Mouse (Mus musculus): ENCODE results near the gene Aup1. TPM values are rescaled to one million over a fixed set of nuclear protein-coding genes. Genes with fewer than 3 reads are reported as not detected.

The Aup1 gene
- polyA plus RNA-seq, 1 experiment from 2014 or later, result 182 TPM

DNA sequence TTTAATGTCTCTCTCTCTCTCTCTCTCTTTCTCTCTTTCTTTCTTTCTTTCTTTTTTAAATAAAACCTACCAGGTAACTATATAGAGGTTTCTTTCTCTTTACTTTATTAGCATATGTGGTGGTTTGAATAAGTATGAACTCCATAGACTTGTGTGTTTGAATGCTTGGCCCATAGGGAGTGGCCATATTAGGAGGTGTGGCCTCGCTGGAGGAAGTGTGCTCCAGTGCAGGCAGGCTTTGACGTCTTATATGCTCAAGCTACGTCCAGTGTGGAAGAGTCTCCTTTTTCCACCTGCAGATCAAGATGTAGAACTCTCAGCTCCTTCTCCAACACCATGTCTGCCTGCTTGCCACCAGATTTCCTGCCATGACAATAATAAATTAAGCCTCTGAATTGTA, 35.3 kb upstream of the Aup1 start:
- Histone ChIP-seq H3K9me3 (no peaks in the 10 kb centered on the region), H3K4me1 (no peaks in the 10 kb centered on the region), H3K4me2 (no peak overlapping the region), H3K36me3 (replicated peaks) (no peaks in the 10 kb centered on the region), H3K27ac (no peak overlapping the region), H3K9ac (no peak overlapping the region), H3K4me3 (no peak overlapping the region), H3K27me3 (replicated peaks) (no peaks in the 10 kb centered on the region)
- no peak for ATAC-seq (replicated peaks)
- 67% methylated on average over 3 of the region's 3 CpGs for WGBS

DNA sequence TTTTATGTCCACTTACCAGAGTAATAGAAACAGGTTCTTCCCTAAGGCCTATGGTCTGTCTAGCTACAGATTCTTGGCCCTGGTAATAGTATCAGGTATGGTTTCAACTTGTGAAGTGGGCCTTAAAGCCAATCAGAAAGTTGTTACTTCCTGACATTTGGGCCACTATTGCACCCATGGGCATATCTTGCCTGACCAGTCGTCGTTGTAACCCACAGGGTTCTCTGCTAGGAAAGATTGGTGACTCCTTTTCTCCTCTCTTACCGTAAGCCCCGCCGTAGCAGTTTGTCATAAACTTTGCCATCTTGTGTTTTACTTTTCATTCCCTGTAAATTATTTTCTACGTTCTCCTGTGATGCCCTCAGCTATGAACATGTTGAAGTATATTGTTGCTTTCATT, 34.2 kb upstream of the Aup1 start:
- Histone ChIP-seq H3K4me2 (no peak overlapping the region), H3K4me3 (no peak overlapping the region), H3K4me1 (no peaks in the 10 kb centered on the region), H3K27me3 (replicated peaks) (no peaks in the 10 kb centered on the region), H3K27ac (no peak overlapping the region), H3K9ac (no peak overlapping the region), H3K9me3 (no peaks in the 10 kb centered on the region), H3K36me3 (replicated peaks) (no peaks in the 10 kb centered on the region)
- 89% methylated on average over 6 of the region's 6 CpGs for WGBS
- ATAC-seq (replicated peaks), result no peak

DNA sequence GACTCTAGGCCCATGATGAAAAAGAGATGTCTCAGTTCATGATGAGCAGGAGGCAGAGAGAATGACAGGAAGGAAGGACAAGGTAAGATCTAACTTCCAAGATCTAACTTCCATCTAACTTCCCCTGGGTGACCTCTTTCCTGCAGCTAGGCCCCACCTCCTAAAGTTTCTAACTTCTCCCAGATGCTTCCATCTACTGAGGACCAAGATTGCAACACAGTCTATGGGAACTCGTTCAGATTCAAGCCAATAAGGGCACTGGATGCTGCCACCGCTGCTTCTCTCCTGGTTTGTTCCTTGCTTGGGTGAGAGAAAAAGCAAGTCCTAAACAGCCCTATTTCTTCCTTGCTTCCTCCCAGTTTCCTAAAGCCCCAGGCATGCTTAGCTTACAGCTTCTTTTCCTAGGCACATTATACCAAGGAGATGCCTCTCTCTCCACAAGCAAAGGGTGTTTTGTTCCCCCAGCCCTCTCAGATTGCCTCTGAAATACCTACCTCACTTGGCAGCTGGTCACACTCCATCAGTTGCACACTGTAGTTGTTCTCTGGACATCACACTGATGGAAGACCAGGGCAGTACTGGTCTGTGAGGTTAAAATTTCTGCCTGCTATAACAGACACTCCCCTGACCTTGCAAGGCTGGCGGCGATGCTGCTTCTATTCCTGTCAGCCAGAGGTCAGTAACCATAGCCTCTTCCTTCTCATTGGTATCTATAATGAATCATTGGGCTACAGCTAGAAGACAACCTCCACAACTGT, 33.3 kb upstream of the Aup1 start:
- Histone ChIP-seq H3K27me3 (replicated peaks) (no peaks in the 10 kb centered on the region), H3K4me1 (no peaks in the 10 kb centered on the region), H3K9ac (no peak overlapping the region), H3K27ac (no peak overlapping the region), H3K4me3 (no peak overlapping the region), H3K36me3 (replicated peaks) (no peaks in the 10 kb centered on the region), H3K4me2 (no peak overlapping the region), H3K9me3 (no peaks in the 10 kb centered on the region)
- WGBS, result 85% methylated on average over 4 of the region's 4 CpGs
- ATAC-seq (replicated peaks), result no peak

GRCm38 (mm10) chr6:83023008-83023407, 31.3 kb upstream of the Aup1 start:
- no peak overlapping the region for H3K4me3 ChIP-seq
- no peaks in the 10 kb centered on the region for H3K4me1 ChIP-seq
- no peaks in the 10 kb centered on the region for H3K27me3 ChIP-seq (replicated peaks)
- no peak overlapping the region for H3K4me2 ChIP-seq
- no peak overlapping the region for H3K27ac ChIP-seq
- H3K36me3 ChIP-seq (replicated peaks), result no peaks in the 10 kb centered on the region
- no peak for ATAC-seq (replicated peaks)
- no peak overlapping the region for H3K9ac ChIP-seq
- WGBS, result 91% methylated on average over 9 of the region's 9 CpGs
- no peaks in the 10 kb centered on the region for H3K9me3 ChIP-seq

DNA sequence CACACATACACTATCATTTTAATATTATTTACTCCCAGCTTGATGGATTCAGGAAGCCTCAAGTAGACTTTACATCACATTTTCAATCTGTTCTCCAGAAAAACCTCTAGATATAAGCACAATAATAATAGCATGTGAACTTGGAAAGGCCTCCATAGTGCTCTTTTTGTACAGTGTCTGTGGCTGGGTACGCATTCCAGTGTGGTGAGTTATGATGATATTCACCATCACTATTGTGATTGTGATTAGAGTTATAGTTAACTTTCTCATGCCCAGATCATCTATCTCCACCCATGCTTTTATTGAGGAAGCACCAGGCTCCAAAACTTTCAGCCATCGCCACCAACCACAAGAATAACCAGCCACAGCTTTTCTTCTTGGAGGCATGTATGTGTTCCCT, 30.5 kb upstream of the Aup1 start:
- Histone ChIP-seq H3K27me3 (replicated peaks) (peaks cover 5% of the 10 kb centered on the region; the same call in 1 of the 2 replicates), H3K9me3 (no peaks in the 10 kb centered on the region), H3K4me2 (no peak overlapping the region), H3K36me3 (replicated peaks) (no peaks in the 10 kb centered on the region), H3K4me3 (no peak overlapping the region), H3K27ac (no peak overlapping the region), H3K9ac (no peak overlapping the region), H3K4me1 (no peaks in the 10 kb centered on the region)
- no peak for ATAC-seq (replicated peaks)
- 96% methylated on average over 2 of the region's 2 CpGs for WGBS

- Histone ChIP-seq H3K4me3 (no peak overlapping the region), H3K36me3 (replicated peaks) (no peaks in the 10 kb centered on the region), H3K9me3 (no peaks in the 10 kb centered on the region), H3K4me2 (no peak overlapping the region), H3K27me3 (replicated peaks) (peaks cover 11% of the 10 kb centered on the region; the same call in 1 of the 2 replicates), H3K27ac (no peak overlapping the region), H3K9ac (no peak overlapping the region), H3K4me1 (no peaks in the 10 kb centered on the region)
- ATAC-seq (replicated peaks), result no peak
- WGBS, result 74% methylated on average over 4 of the region's 4 CpGs
Observed at GRCm38 (mm10) chr6:83024421-83024820, 29.9 kb upstream of the Aup1 start.

DNA sequence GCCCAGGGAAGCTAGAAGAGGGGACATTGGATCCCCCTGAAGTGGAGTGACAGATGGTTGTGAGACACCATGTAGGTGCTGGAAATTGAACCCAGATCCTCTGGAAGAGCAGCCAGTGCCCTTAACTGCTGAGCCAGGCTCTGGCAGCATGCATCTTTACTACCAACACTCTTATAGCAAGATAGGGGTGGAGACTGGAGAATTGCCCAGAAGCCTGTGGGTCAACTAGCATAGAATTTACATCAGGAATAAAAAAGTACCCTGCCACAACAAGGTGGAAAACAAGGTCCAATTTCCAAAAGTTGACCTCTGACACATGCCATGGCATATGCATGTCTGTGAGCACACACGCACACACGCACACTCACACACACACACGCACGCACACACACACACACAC, 29.1 kb upstream of the Aup1 start:
- Histone ChIP-seq H3K9ac (no peak overlapping the region), H3K4me1 (no peaks in the 10 kb centered on the region), H3K36me3 (replicated peaks) (no peaks in the 10 kb centered on the region), H3K27me3 (replicated peaks) (peaks cover 12% of the 10 kb centered on the region; the same call in 1 of the 2 replicates), H3K27ac (no peak overlapping the region), H3K4me3 (no peak overlapping the region), H3K4me2 (no peak overlapping the region), H3K9me3 (no peaks in the 10 kb centered on the region)
- ATAC-seq (replicated peaks), result no peak
- WGBS, result 97% methylated on average over 4 of the region's 4 CpGs

GRCm38 (mm10) chr6:83027293-83027692, 27.0 kb upstream of the Aup1 start:
- WGBS, result 63% methylated on average over 8 of the region's 8 CpGs

DNA sequence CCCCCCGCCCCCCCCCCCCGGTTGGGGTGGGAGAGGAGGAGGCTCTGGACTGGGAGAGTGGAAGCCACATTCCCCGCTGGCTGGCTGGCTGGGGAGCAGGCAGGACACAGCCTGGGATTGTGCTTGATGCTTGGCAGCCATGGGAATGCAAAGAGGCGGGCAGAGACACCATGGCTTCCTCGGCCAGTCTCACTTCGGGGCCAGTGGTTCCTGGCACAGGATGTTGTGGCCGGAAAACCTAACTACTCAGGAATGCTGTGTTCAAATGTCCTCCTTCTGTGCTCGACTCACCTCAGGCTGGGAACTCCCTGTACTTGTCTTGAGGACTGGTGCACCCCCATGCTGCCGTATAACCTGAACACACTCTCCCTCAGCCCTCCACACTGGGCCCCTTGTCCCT, 26.6 kb upstream of the Aup1 start:
- WGBS, result 72% methylated on average over 7 of the region's 9 CpGs
- peaks cover 7% of the 10 kb centered on the region for H3K4me1 ChIP-seq
- no peak overlapping the region for H3K4me3 ChIP-seq
- H3K9ac ChIP-seq, result no peak overlapping the region
- no peak for ATAC-seq (replicated peaks)
- no peak overlapping the region for H3K4me2 ChIP-seq
- no peaks in the 10 kb centered on the region for H3K9me3 ChIP-seq
- no peak overlapping the region for H3K27ac ChIP-seq
- H3K27me3 ChIP-seq (replicated peaks), result peaks cover 31% of the 10 kb centered on the region
- H3K36me3 ChIP-seq (replicated peaks), result no peaks in the 10 kb centered on the region

More at GRCm38 (mm10) chr6:83027293-83027692, 27.0 kb upstream of the Aup1 start:
- Histone ChIP-seq H3K9me3 (no peaks in the 10 kb centered on the region), H3K9ac (no peak overlapping the region), H3K27me3 (replicated peaks) (peaks cover 27% of the 10 kb centered on the region), H3K4me2 (no peak overlapping the region), H3K4me3 (no peak overlapping the region), H3K27ac (no peak overlapping the region), H3K36me3 (replicated peaks) (no peaks in the 10 kb centered on the region), H3K4me1 (peaks cover 3% of the 10 kb centered on the region)
- no peak for ATAC-seq (replicated peaks)

- H3K4me2 ChIP-seq, result no peak overlapping the region
- 19% methylated on average over 10 of the region's 10 CpGs for WGBS
- H3K4me1 ChIP-seq, result peaks cover 19% of the 10 kb centered on the region
- peaks cover 45% of the 10 kb centered on the region for H3K27me3 ChIP-seq (replicated peaks)
- no peak overlapping the region for H3K4me3 ChIP-seq
- H3K9ac ChIP-seq, result no peak overlapping the region
- no peaks in the 10 kb centered on the region for H3K36me3 ChIP-seq (replicated peaks)
- no peaks in the 10 kb centered on the region for H3K9me3 ChIP-seq
- no peak overlapping the region for H3K27ac ChIP-seq
- no peak for ATAC-seq (replicated peaks)
Observed at GRCm38 (mm10) chr6:83029777-83030176, 24.5 kb upstream of the Aup1 start.

- no peaks in the 10 kb centered on the region for H3K9me3 ChIP-seq
- no peak overlapping the region for H3K9ac ChIP-seq
- peaks cover 45% of the 10 kb centered on the region for H3K27me3 ChIP-seq (replicated peaks)
- no peaks in the 10 kb centered on the region for H3K36me3 ChIP-seq (replicated peaks)
- no peak for ATAC-seq (replicated peaks)
- whole genome bisulfite sequencing, result 60% methylated on average over 7 of the region's 7 CpGs
- H3K4me3 ChIP-seq, result no peak overlapping the region
- no peak overlapping the region for H3K27ac ChIP-seq
- H3K4me1 ChIP-seq, result peaks cover 19% of the 10 kb centered on the region
- no peak overlapping the region for H3K4me2 ChIP-seq
Observed at GRCm38 (mm10) chr6:83031111-83031510, 23.2 kb upstream of the Aup1 start.

DNA sequence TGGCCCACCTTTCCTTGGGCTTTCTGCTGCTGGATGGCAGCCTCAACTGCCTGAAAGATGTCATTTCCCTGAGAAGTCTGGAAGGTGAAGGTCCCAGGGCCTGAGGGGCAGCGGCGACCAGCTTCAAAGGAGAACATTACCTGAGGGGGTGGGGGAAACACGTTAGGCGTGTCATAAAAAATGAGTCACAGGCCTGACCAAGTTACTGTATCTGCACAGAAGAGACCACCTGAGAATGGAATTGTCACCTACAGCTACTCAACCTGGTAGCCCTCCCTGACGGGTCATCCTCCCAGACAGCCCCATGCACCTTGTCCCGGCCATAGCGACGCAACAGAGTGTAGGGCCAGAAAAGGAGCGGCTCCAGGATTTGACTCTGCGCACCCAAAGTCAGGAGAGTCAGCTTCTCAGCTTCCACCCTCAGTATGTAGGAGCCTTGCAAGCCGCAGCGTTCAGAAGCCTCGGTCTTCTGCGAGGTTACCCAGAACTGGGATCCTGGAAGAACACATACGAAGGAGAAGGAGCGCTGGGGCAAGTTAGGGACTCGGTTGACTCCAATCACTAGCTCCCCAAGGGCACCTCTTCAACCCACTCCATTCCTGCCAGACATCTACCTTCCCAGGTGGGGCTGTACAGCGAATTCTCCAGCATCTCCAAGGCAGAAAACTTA, 22.3 kb upstream of the Aup1 start:
- H3K9me3 ChIP-seq, result no peaks in the 10 kb centered on the region
- H3K4me2 ChIP-seq, result peak overlapping the region; percentile 80
- no peak for ATAC-seq (replicated peaks)
- peaks cover 45% of the 10 kb centered on the region for H3K27me3 ChIP-seq (replicated peaks)
- H3K4me3 ChIP-seq, result peak overlapping the region; percentile 42
- peaks cover 19% of the 10 kb centered on the region for H3K4me1 ChIP-seq
- H3K27ac ChIP-seq, result no peak overlapping the region
- 20% methylated on average over 18 of the region's 18 CpGs for WGBS
- H3K36me3 ChIP-seq (replicated peaks), result no peaks in the 10 kb centered on the region
- peak overlapping the region; percentile 28; the same call in 1 of the 2 replicates for H3K9ac ChIP-seq

DNA sequence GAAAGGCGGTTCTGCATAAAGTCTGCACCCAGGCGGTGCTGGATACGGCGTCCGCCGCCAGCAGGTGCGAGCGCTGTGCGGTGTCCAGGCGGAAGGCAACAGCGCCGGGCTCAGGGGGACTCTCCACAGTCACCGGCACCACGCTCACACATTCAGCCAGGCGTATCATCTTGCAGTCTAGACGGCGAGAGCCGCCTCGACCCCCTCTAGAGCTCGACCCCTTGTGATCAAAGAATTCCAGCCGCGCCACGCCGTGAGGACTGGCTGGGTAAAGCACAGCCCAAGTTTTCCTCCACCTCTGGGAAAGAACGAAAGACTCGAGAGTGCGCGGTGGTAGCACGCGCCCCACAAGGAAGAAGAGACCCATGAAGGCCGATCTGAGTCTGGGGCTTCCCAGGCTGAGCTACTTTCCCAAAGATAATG, 21.5 kb upstream of the Aup1 start:
- under 1% methylated on average over 31 of the region's 31 CpGs for WGBS
- ATAC-seq (replicated peaks), result peak; percentile 37; the same call in 1 of the 2 replicates
- H3K4me2 ChIP-seq, result peak overlapping the region; percentile 80

More for the DNA sequence above, 21.5 kb upstream of the Aup1 start:
- no peak overlapping the region for H3K27ac ChIP-seq
- no peaks in the 10 kb centered on the region for H3K36me3 ChIP-seq (replicated peaks)
- peak overlapping the region; percentile 28 for H3K9ac ChIP-seq
- peak overlapping the region; percentile 42 for H3K4me3 ChIP-seq
- H3K9me3 ChIP-seq, result no peaks in the 10 kb centered on the region
- peaks cover 19% of the 10 kb centered on the region for H3K4me1 ChIP-seq
- peaks cover 45% of the 10 kb centered on the region for H3K27me3 ChIP-seq (replicated peaks)
